Mouse (Mus musculus) ES-E14 (cell line): ENCODE measurements at regions not wholly inside any gene's neighbourhood (a gene's known extent, or its start where the extent isn't known, plus 50 kb on each side); places are given as distances from the start of the nearest gene placed in this dataset.

ENCODE experiments used
- DNase-seq: peaks from one replicate; pipeline ENCODE4 v3.0.0-alpha.2; 2013; ENCODE audit warnings: low read depth, low spot score
- H3K27ac ChIP-seq: 2 replicates; pipeline ENCODE4 v1.5.1; 2012; ENCODE audit warnings: low read depth, mild to moderate bottlenecking, low read length, moderate library complexity, mixed read lengths; ENCODE audit not compliant: poor library complexity, insufficient read depth, severe bottlenecking
- H3K36me3 ChIP-seq: 2 replicates; pipeline ENCODE4 v1.6.1; 2012; ENCODE audit warnings: mild to moderate bottlenecking, low read length, moderate library complexity, mixed read lengths; ENCODE audit not compliant: control insufficient read depth, poor library complexity, insufficient read depth, severe bottlenecking
- H3K4me1 ChIP-seq, 2 experiments: fragments of 150-350 bp in 1 of 2; sonication (generic) in 1 of 2; 2 replicates each; pipeline ENCODE4 v1.6.1; 2012; ENCODE audit warnings: low read length in 2 of 2, mild to moderate bottlenecking in 1 of 2, mixed read lengths in 1 of 2; ENCODE audit not compliant: control insufficient read depth in 2 of 2, insufficient read depth in 2 of 2, poor library complexity in 1 of 2
- H3K4me3 ChIP-seq, 2 experiments: fragments of 150-350 bp in 1 of 2; sonication (generic) in 1 of 2; 2 replicates each; pipeline ENCODE4 v1.5.1; 2012; ENCODE audit warnings: low read length in 2 of 2, low read depth in 1 of 2, mild to moderate bottlenecking in 1 of 2, mixed read lengths in 1 of 2; ENCODE audit not compliant: insufficient read depth in 1 of 2, poor library complexity in 1 of 2, severe bottlenecking in 1 of 2
- H3K9ac ChIP-seq: 2 replicates; pipeline ENCODE4 v1.6.1; 2012; ENCODE audit warnings: low read depth, mild to moderate bottlenecking, low read length, mixed read lengths; ENCODE audit not compliant: poor library complexity, insufficient read depth, severe bottlenecking
- H3K9me3 ChIP-seq: fragments of 150-350 bp; sonication (generic); 2 replicates; pipeline ENCODE4 v1.6.1; 2012; ENCODE audit warnings: low read depth, mild to moderate bottlenecking, low read length; ENCODE audit not compliant: control insufficient read depth, insufficient read depth
- CHD2 ChIP-seq: IDR thresholded peaks from 2 replicates; pipeline ENCODE4 v1.6.1; 2014; ENCODE audit warnings: mild to moderate bottlenecking, low read depth, low read length, inconsistent platforms
- HCFC1 ChIP-seq: IDR thresholded peaks from 2 replicates; pipeline ENCODE4 v1.6.1; 2012; ENCODE audit warnings: low read length, inconsistent platforms, borderline replicate concordance; ENCODE audit not compliant: insufficient read depth
- MAFK ChIP-seq: IDR thresholded peaks from 2 replicates; pipeline ENCODE4 v1.6.1; 2014; ENCODE audit warnings: mild to moderate bottlenecking, low read depth, low read length, inconsistent platforms; ENCODE audit not compliant: insufficient read depth
- ZC3H11A ChIP-seq: IDR thresholded peaks from 2 replicates; pipeline ENCODE4 v1.6.1; 2012; ENCODE audit warnings: low read depth, mild to moderate bottlenecking, inconsistent platforms, low read length, borderline replicate concordance
- ZNF384 ChIP-seq: IDR thresholded peaks from 2 replicates; pipeline ENCODE4 v1.6.1; 2012; ENCODE audit warnings: low read depth, low read length, inconsistent platforms
- in situ Hi-C, 2 experiments: fragments of 600-800 bp; cut with MboI; formaldehyde crosslinking; loops; one replicate each; pipeline ENCODE4 v1.15.1; 2025; ENCODE audit warnings: low sequenced_read_pairs in 2 of 2, inconsistent platforms in 1 of 2; ENCODE audit not compliant: unreplicated experiment in 2 of 2

DNA sequence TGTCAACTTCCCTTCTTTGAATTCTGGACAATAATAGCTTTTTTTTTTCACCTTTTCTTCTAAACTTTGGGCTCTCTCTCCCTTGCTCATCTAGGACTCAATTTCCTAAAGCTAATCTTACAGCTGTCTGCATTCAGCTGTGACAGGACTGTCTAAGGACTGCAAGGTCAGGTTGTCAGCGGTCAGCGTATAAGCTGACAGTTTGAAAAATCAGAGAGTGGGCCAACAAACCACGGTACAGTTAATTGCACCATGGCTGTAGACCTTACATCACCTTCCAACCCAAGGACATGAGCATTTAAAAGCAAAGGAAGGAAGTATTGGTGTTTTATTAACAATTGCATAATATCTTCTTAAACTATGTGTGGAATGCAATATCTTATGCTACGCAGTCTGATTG, 1100.9 kb downstream of the Galc start:
- H3K27ac ChIP-seq: no peak overlapping the region
- H3K36me3 ChIP-seq: no peaks in the 10 kb centered on the region
- TF ChIP-seq CHD2 (no peak), HCFC1 (no peak), MAFK (no peak), ZNF384 (no peak), ZC3H11A (no peak)
- in situ Hi-C loops: no loop called here
- no peak overlapping the region for H3K4me3 ChIP-seq
- H3K9me3 ChIP-seq: no peaks in the 10 kb centered on the region
- H3K9ac ChIP-seq: no peak overlapping the region
- no peaks in the 10 kb centered on the region for H3K4me1 ChIP-seq
- DNase-seq: no peak

- H3K4me1 ChIP-seq: no peaks in the 10 kb centered on the region
- in situ Hi-C loops: no loop called here
- H3K4me3 ChIP-seq: no peak overlapping the region
Observed at GRCm38 (mm10) chr12:97157748-97158147, 1101.5 kb downstream of the Galc start.

DNA sequence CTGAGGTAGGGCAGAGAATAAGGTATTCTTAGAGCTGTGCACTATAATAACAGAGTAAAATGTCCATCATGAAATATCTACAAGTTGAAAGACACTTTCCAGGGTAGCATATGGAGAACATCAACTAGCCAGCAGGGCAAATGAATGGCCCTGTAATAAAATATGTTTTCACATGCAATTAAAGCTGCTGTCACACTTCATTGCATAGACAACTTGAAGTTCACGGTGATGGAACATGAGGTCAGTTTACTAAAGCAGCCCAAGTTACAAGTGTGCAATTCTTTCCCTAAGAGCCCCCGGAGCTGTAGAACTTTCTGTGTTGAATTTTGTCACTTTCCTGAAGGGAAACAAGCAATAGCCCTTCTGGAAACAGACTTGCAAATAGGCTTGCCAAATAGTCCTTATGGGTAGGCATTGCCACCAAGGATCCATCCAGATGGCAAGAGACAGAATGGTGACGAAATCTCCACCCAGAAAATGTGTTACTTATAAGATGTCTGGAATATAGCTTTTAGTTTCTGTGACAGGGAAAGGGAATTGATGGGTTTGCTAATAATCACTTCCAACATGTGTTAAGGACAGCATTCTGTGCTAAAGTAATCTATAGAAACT, 1102.7 kb downstream of the Galc start:
- no peak for DNase-seq
- Histone ChIP-seq H3K27ac (no peak overlapping the region), H3K9me3 (no peaks in the 10 kb centered on the region), H3K4me1 (no peaks in the 10 kb centered on the region), H3K9ac (no peak overlapping the region), H3K4me3 (no peak overlapping the region), H3K36me3 (no peaks in the 10 kb centered on the region)
- in situ Hi-C loops: no loop called here
- no peak for TF ChIP-seq ZC3H11A
- no peak for TF ChIP-seq ZNF384
- TF ChIP-seq HCFC1: no peak
- no peak for TF ChIP-seq CHD2
- TF ChIP-seq MAFK: no peak

More at GRCm38 (mm10) chr12:97157748-97158147, 1101.5 kb downstream of the Galc start:
- TF ChIP-seq ZC3H11A: no peak
- no peak for TF ChIP-seq MAFK
- no peak for TF ChIP-seq HCFC1
- H3K36me3 ChIP-seq: no peaks in the 10 kb centered on the region
- no peak for DNase-seq
- H3K9ac ChIP-seq: no peak overlapping the region
- no peak overlapping the region for H3K27ac ChIP-seq
- no peaks in the 10 kb centered on the region for H3K9me3 ChIP-seq

DNA sequence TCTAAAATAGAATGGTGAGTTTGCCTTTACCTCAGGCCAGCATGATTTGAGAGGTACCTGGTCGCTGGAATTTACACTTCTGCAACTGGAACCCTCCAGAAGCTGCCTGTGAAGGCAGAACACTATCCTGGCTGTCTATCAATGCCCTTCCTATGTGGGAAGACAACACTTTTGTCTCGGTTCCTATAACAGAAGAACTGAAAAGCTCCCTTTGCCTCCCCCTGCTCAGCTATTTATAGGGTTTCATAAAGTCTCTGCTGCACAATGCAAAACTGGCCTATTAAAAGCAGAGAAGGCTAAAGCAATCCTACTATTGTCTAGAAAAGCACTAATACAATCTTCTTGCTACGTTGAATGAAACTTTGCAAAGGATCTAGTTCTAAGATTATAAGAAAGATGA, 1116.5 kb downstream of the Galc start:
- Histone ChIP-seq H3K9ac (no peak overlapping the region), H3K36me3 (no peaks in the 10 kb centered on the region), H3K9me3 (no peaks in the 10 kb centered on the region), H3K27ac (no peak overlapping the region), H3K4me3 (no peak overlapping the region), H3K4me1 (no peaks in the 10 kb centered on the region)
- TF ChIP-seq HCFC1 (no peak), ZNF384 (no peak), MAFK (no peak), CHD2 (no peak), ZC3H11A (no peak)
- DNase-seq: no peak
- in situ Hi-C loops: no loop called here

GRCm38 (mm10) chr12:97137924-97138323, 1121.3 kb downstream of the Galc start:
- H3K27ac ChIP-seq: no peak overlapping the region
- H3K9me3 ChIP-seq: no peaks in the 10 kb centered on the region
- H3K4me1 ChIP-seq: no peaks in the 10 kb centered on the region
- H3K4me3 ChIP-seq: no peak overlapping the region
- DNase-seq: no peak
- H3K36me3 ChIP-seq: no peaks in the 10 kb centered on the region
- no peak overlapping the region for H3K9ac ChIP-seq
- TF ChIP-seq CHD2: no peak
- no peak for TF ChIP-seq MAFK
- TF ChIP-seq ZNF384: no peak
- TF ChIP-seq ZC3H11A: no peak
- no peak for TF ChIP-seq HCFC1
- in situ Hi-C loops: no loop called here
